Mouse (Mus musculus) hindbrain, embryonic 16.5 days (tissue): ENCODE data around the gene Slc4a4. TPM values are rescaled to one million over a fixed set of nuclear protein-coding genes. Genes with fewer than 3 reads are reported as not detected.

Experiments used
- ATAC-seq: fragments of 200-750 bp; cut with Nextera tagmentation; 2 replicates; pipeline ENCODE4 v1.8.0; 2017; ENCODE audit warnings: moderate TSS enrichment, moderate library complexity
- H3K27ac ChIP-seq: fragments of 300-500 bp; sonication (generic); 2 replicates; pipeline ENCODE4 v1.5.1; 2014; ENCODE audit warnings: low read depth, mild to moderate bottlenecking, control low read depth, low read length, moderate library complexity
- H3K27me3 ChIP-seq: fragments of 300-500 bp; sonication (generic); replicated peaks from 2 replicates; pipeline ENCODE4 v1.6.1; 2014; ENCODE audit warnings: low read length; ENCODE audit not compliant: control insufficient read depth, insufficient read depth
- H3K36me3 ChIP-seq: fragments of 300-500 bp; sonication (generic); 2 replicates; pipeline ENCODE4 v1.6.1; 2014; ENCODE audit warnings: mild to moderate bottlenecking, low read length, moderate library complexity, mixed read lengths; ENCODE audit not compliant: control insufficient read depth, insufficient read depth
- H3K4me1 ChIP-seq: fragments of 300-500 bp; sonication (generic); 2 replicates; pipeline ENCODE4 v1.6.1; 2014; ENCODE audit warnings: low read depth, low read length; ENCODE audit not compliant: control insufficient read depth, insufficient read depth
- H3K4me2 ChIP-seq: fragments of 300-500 bp; sonication (generic); 2 replicates; pipeline ENCODE4 v1.6.1; 2014; ENCODE audit warnings: mild to moderate bottlenecking, low read length, control low read depth, moderate library complexity
- H3K4me3 ChIP-seq: fragments of 300-500 bp; sonication (generic); 2 replicates; pipeline ENCODE4 v1.5.1; 2014; ENCODE audit warnings: mild to moderate bottlenecking, low read length, control low read depth, moderate library complexity
- H3K9ac ChIP-seq: fragments of 300-500 bp; sonication (generic); 2 replicates; pipeline ENCODE4 v1.6.1; 2014; ENCODE audit warnings: low read depth, mild to moderate bottlenecking, control low read depth, low read length, moderate library complexity
- H3K9me3 ChIP-seq: fragments of 300-500 bp; sonication (generic); 2 replicates; pipeline ENCODE4 v1.6.1; 2014; ENCODE audit warnings: mild to moderate bottlenecking, low read length, moderate library complexity; ENCODE audit not compliant: control insufficient read depth
- WGBS: fragments of 180-500 bp; shearing (Covaris S2); extraction: QIAGEN DNeasy Blood & Tissue Kit; methylation state at CpG from one replicate; pipeline ENCODE4 v1.1.7; 2014; 5-methylcytosine and 5-hydroxymethylcytosine counted together
- polyA plus RNA-seq: library from polyadenylated mRNA; unstranded; fragments of >200 nt; fragmentation: Nextera tagmentation; extraction: Ambion mirVana; gene quantifications from 2 replicates; pipeline ENCODE4 v1.2.1, GENCODE M21; 2015

Gene Slc4a4
- polyA plus RNA-seq, 1 experiment from 2014 or later = 9.1 TPM

DNA sequence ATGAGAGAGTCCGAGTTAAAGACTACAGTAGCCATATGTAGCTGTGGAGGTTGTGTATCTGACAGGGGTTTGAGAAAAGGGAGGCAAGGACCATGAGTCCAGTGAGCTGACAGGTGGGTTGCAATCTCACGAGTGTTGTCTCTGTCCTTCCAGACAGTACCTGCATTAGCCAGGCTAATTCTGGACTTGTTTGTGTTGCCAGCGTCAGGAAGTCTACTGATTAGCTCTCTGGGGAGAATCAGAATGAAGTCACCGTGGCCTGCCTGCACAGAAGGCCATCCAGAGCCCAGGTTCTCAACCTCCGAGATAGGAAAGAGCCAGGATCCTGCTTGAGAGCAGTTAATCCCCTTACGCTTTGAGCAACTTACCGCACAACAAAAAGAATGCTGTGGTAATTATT is 18.2 kb downstream of the Slc4a4 start:
- no peaks in the 10 kb centered on the region for H3K4me1 ChIP-seq
- H3K9ac ChIP-seq = no peak overlapping the region
- no peak overlapping the region for H3K4me3 ChIP-seq
- H3K9me3 ChIP-seq = no peaks in the 10 kb centered on the region
- 88% methylated on average over 7 of the region's 7 CpGs for WGBS
- no peaks in the 10 kb centered on the region for H3K27me3 ChIP-seq
- no peaks in the 10 kb centered on the region for H3K36me3 ChIP-seq
- no peak for ATAC-seq
- no peak overlapping the region for H3K27ac ChIP-seq
- no peak overlapping the region for H3K4me2 ChIP-seq

DNA sequence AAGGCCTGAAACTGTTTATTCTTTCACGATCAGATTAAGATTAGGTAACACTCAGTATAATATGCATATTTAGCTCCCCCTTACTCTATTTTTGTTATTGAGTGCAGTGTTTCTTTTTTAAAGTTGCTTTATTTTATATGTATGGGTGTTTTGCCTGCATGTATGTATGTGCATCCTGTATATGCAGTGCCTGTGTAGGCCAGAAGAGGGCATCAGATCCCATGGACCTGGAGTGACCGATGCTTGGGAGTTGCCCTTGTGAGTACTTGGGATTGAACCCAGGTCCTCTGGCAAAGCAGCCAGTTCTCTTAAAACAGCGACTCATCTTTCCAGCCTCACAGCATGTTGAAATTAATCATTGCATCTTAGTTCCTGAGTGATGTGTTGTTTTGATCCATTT is 21.0 kb downstream of the Slc4a4 start:
- no peak overlapping the region for H3K27ac ChIP-seq
- no peaks in the 10 kb centered on the region for H3K36me3 ChIP-seq
- H3K9ac ChIP-seq = no peak overlapping the region
- no peak for ATAC-seq
- H3K4me1 ChIP-seq = no peaks in the 10 kb centered on the region
- no peaks in the 10 kb centered on the region for H3K9me3 ChIP-seq
- no peaks in the 10 kb centered on the region for H3K27me3 ChIP-seq
- H3K4me3 ChIP-seq = no peak overlapping the region
- H3K4me2 ChIP-seq = no peak overlapping the region
- 97% methylated on average over 3 of the region's 3 CpGs for WGBS

GRCm38 (mm10) chr5:88912629-88913028 is 26.0 kb downstream of the Slc4a4 start:
- Histone ChIP-seq H3K4me1 (no peaks in the 10 kb centered on the region), H3K9ac (no peak overlapping the region), H3K9me3 (no peaks in the 10 kb centered on the region), H3K27ac (no peak overlapping the region), H3K36me3 (no peaks in the 10 kb centered on the region), H3K4me3 (no peak overlapping the region), H3K27me3 (no peaks in the 10 kb centered on the region), H3K4me2 (no peak overlapping the region)
- 92% methylated on average over 2 of the region's 2 CpGs for WGBS
- ATAC-seq = no peak

DNA sequence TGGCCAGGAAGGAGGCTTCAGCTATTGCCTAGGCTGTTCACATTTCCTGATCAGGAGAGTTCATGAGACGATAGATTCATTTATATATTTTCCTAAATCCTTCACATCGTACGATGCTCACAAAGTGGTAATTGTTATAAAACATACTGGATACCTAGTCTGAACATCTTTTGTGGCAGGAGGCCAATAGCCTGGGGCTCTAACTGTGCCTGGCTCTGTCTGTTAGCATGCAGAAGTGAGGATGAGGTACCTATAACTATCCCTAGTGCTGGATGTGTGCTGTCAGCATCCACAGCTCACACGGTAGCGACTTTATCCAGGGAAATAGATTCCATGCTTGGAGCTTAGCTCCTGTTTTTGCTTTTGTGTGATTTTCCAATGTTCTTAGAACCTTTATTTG is 28.5 kb downstream of the Slc4a4 start:
- no peaks in the 10 kb centered on the region for H3K27me3 ChIP-seq
- WGBS = 85% methylated on average over 5 of the region's 5 CpGs
- no peaks in the 10 kb centered on the region for H3K36me3 ChIP-seq
- no peak for ATAC-seq
- H3K4me1 ChIP-seq = no peaks in the 10 kb centered on the region
- H3K4me2 ChIP-seq = no peak overlapping the region
- H3K9ac ChIP-seq = no peak overlapping the region
- no peaks in the 10 kb centered on the region for H3K9me3 ChIP-seq
- no peak overlapping the region for H3K4me3 ChIP-seq
- no peak overlapping the region for H3K27ac ChIP-seq

DNA sequence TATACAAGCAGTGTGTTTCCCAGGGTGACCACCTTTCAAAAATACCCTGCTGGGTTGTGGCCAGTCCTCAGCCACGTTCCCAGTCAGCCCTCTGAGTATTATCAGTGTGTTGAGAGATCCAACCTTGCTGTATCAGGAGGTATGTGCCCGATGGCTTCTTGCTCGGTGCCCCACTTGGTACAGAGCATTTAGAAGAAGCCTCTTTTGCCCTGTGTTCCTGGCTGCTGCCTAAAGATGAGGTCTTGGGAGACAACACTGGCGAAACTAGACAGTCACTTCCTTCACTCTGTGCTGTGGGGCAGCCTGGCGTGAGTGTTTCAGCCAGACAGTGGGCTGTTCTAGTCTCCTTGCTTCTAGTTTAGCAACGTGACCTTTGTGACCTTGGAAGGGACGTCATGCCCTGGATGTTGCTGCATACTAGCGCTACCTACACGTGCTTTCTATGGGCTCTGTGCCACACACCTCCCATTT is 29.9 kb downstream of the Slc4a4 start:
- 78% methylated on average over 9 of the region's 9 CpGs for WGBS
- H3K4me3 ChIP-seq = no peak overlapping the region
- ATAC-seq = no peak
- no peak overlapping the region for H3K4me2 ChIP-seq
- no peaks in the 10 kb centered on the region for H3K27me3 ChIP-seq
- H3K9ac ChIP-seq = no peak overlapping the region
- no peaks in the 10 kb centered on the region for H3K9me3 ChIP-seq
- H3K4me1 ChIP-seq = no peaks in the 10 kb centered on the region
- no peaks in the 10 kb centered on the region for H3K36me3 ChIP-seq
- H3K27ac ChIP-seq = no peak overlapping the region

- H3K9ac ChIP-seq = no peak overlapping the region
- no peak overlapping the region for H3K27ac ChIP-seq
- no peak overlapping the region for H3K4me2 ChIP-seq
- no peaks in the 10 kb centered on the region for H3K4me1 ChIP-seq
- no peaks in the 10 kb centered on the region for H3K27me3 ChIP-seq
- H3K4me3 ChIP-seq = no peak overlapping the region
- no peak for ATAC-seq
- WGBS = 88% methylated on average over 3 of the region's 3 CpGs
- no peaks in the 10 kb centered on the region for H3K9me3 ChIP-seq
- H3K36me3 ChIP-seq = no peaks in the 10 kb centered on the region
Observed at GRCm38 (mm10) chr5:88917221-88917620, 30.6 kb downstream of the Slc4a4 start.

GRCm38 (mm10) chr5:88917630-88918029 is 31.0 kb downstream of the Slc4a4 start:
- H3K9me3 ChIP-seq = no peaks in the 10 kb centered on the region
- H3K4me2 ChIP-seq = no peak overlapping the region
- no peaks in the 10 kb centered on the region for H3K4me1 ChIP-seq
- H3K36me3 ChIP-seq = no peaks in the 10 kb centered on the region
- 87% methylated on average over 10 of the region's 10 CpGs for WGBS
- ATAC-seq = no peak
- no peaks in the 10 kb centered on the region for H3K27me3 ChIP-seq
- H3K27ac ChIP-seq = no peak overlapping the region
- no peak overlapping the region for H3K9ac ChIP-seq
- H3K4me3 ChIP-seq = no peak overlapping the region

- H3K9ac ChIP-seq = no peak overlapping the region
- no peak overlapping the region for H3K4me2 ChIP-seq
- H3K4me1 ChIP-seq = no peaks in the 10 kb centered on the region
- no peak overlapping the region for H3K4me3 ChIP-seq
- H3K36me3 ChIP-seq = no peaks in the 10 kb centered on the region
- H3K27me3 ChIP-seq = no peaks in the 10 kb centered on the region
- WGBS = 80% methylated on average over 9 of the region's 9 CpGs
- no peak overlapping the region for H3K27ac ChIP-seq
- no peak for ATAC-seq
- no peaks in the 10 kb centered on the region for H3K9me3 ChIP-seq
Observed at GRCm38 (mm10) chr5:88918538-88918937, 31.9 kb downstream of the Slc4a4 start.

DNA sequence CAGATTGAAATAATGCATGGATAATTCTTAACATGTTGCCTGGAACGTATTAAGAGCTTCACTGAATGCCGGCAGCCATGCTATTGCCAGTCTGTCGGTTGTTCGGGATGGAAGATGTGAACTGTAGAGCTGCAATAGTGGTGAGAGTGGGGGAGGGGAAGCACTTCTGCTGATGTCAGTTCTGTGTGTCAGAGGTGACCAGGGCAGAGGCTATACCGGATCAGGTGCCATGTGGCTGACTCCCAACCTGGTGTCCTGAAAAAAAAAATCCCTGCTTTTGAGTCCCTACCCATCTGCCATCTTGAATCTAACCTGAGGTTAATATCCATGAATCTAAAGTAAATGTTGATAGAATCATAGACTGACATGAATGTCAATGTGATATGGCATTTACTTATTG is 39.0 kb downstream of the Slc4a4 start:
- no peak overlapping the region for H3K4me2 ChIP-seq
- WGBS = 94% methylated on average over 5 of the region's 5 CpGs
- H3K4me3 ChIP-seq = no peak overlapping the region
- no peaks in the 10 kb centered on the region for H3K9me3 ChIP-seq
- no peaks in the 10 kb centered on the region for H3K36me3 ChIP-seq
- H3K4me1 ChIP-seq = peaks cover 19% of the 10 kb centered on the region
- H3K27me3 ChIP-seq = no peaks in the 10 kb centered on the region
- H3K9ac ChIP-seq = no peak overlapping the region
- no peak overlapping the region for H3K27ac ChIP-seq
- ATAC-seq = no peak
